Mouse (Mus musculus) bone marrow, adult 2 months (tissue): ENCODE data around the gene Gm45521. TPM values are rescaled to one million over a fixed set of nuclear protein-coding genes. Genes with fewer than 3 reads are reported as not detected.
A peak's percentile ranks its signal among the peaks of the same experiment; 100 is the strongest.

ENCODE experiments used
- H3K27ac ChIP-seq: fragments of 200-500 bp; 2 replicates; pipeline ENCODE4 v1.5.1; 2012; ENCODE audit warnings: low read depth, mild to moderate bottlenecking, control low read depth, inconsistent platforms, low read length; ENCODE audit not compliant: control insufficient read depth, poor library complexity, insufficient read depth
- H3K4me1 ChIP-seq: fragments of 200-500 bp; 2 replicates; pipeline ENCODE4 v1.6.1; 2011; ENCODE audit warnings: low read length; ENCODE audit not compliant: control insufficient read depth, insufficient read depth
- H3K4me3 ChIP-seq: fragments of 200-500 bp; replicated peaks from 2 replicates; pipeline ENCODE3; 2011; ENCODE audit warnings: mild to moderate bottlenecking, low read depth, low read length, control low read depth; ENCODE audit not compliant: control insufficient read depth
- CTCF ChIP-seq: fragments of 200-500 bp; IDR thresholded peaks from 2 replicates; pipeline ENCODE4 v1.5.1; 2011; ENCODE audit warnings: low read length, control low read depth; ENCODE audit not compliant: control insufficient read depth, insufficient read depth
- POLR2A ChIP-seq: fragments of 200-500 bp; IDR thresholded peaks from 2 replicates; pipeline ENCODE4 v1.6.1; 2011; ENCODE audit warnings: low read depth, mild to moderate bottlenecking, control low read depth, low read length, borderline replicate concordance; ENCODE audit not compliant: control insufficient read depth
- WGBS: fragments of 180-500 bp; shearing (Covaris S2); methylation state at CpG from one replicate; pipeline ENCODE4 v1.1.7; 2018; 5-methylcytosine and 5-hydroxymethylcytosine counted together
- polyA plus RNA-seq: library from polyadenylated mRNA; stranded (reverse); fragments of >200 nt; gene quantifications from 2 replicates; pipeline ENCODE4 v1.2.4, GENCODE M21; 2011; ENCODE audit warnings: low replicate concordance; ENCODE audit not compliant: missing spikeins, insufficient read depth, insufficient read length

The Gm45521 gene
- polyA plus RNA-seq, 1 experiment: not detected

GRCm38 (mm10) chr14:7960616-7961015 is 3.5 kb downstream of the Gm45521 start:
- Histone ChIP-seq H3K4me3 (no peak overlapping the region), H3K4me1 (no peaks in the 10 kb centered on the region), H3K27ac (no peak overlapping the region)
- WGBS: 68% methylated on average over 11 of the region's 11 CpGs
- TF ChIP-seq CTCF: 0 out of 2 replicates have a peak, but pooled peaks have one; percentile 29
- TF ChIP-seq POLR2A: no peak

GRCm38 (mm10) chr14:7961714-7962113 is 4.6 kb downstream of the Gm45521 start:
- no peaks in the 10 kb centered on the region for H3K4me1 ChIP-seq
- 54% methylated on average over 5 of the region's 5 CpGs for WGBS
- TF ChIP-seq POLR2A: no peak
- TF ChIP-seq CTCF: no peak
- H3K27ac ChIP-seq: no peak overlapping the region
- no peak overlapping the region for H3K4me3 ChIP-seq

GRCm38 (mm10) chr14:7962626-7963025 is 5.5 kb downstream of the Gm45521 start:
- Histone ChIP-seq H3K4me1 (no peaks in the 10 kb centered on the region), H3K4me3 (no peak overlapping the region), H3K27ac (no peak overlapping the region)
- TF ChIP-seq CTCF (no peak), POLR2A (no peak)
- WGBS: 77% methylated on average over 2 of the region's 2 CpGs

GRCm38 (mm10) chr14:7963160-7963559 is 6.1 kb downstream of the Gm45521 start:
- 57% methylated on average over 7 of the region's 7 CpGs for whole genome bisulfite sequencing
- no peaks in the 10 kb centered on the region for H3K4me1 ChIP-seq
- TF ChIP-seq POLR2A (no peak), CTCF (no peak)
- no peak overlapping the region for H3K27ac ChIP-seq
- no peak overlapping the region for H3K4me3 ChIP-seq

GRCm38 (mm10) chr14:7964219-7964889 is 7.3 kb downstream of the Gm45521 start:
- 51% methylated on average over 11 of the region's 11 CpGs for WGBS
- Histone ChIP-seq H3K4me1 (no peaks in the 10 kb centered on the region), H3K4me3 (no peak overlapping the region), H3K27ac (no peak overlapping the region)
- TF ChIP-seq CTCF (peak; percentile 57; the same call in 1 of the 2 replicates), POLR2A (no peak)

- Histone ChIP-seq H3K27ac (no peak overlapping the region), H3K4me3 (no peak overlapping the region), H3K4me1 (no peaks in the 10 kb centered on the region)
- no peak for TF ChIP-seq CTCF
- no peak for TF ChIP-seq POLR2A
- 16% methylated on average over 10 of the region's 10 CpGs for WGBS
Observed at GRCm38 (mm10) chr14:7971889-7972493, 14.9 kb downstream of the Gm45521 start.

- 69% methylated on average over 1 of the region's 1 CpGs for WGBS
- no peak overlapping the region for H3K4me3 ChIP-seq
- no peak for TF ChIP-seq POLR2A
- TF ChIP-seq CTCF: no peak
- no peaks in the 10 kb centered on the region for H3K4me1 ChIP-seq
- H3K27ac ChIP-seq: no peak overlapping the region
Observed at GRCm38 (mm10) chr14:7974643-7975042, 17.6 kb downstream of the Gm45521 start.

GRCm38 (mm10) chr14:7975177-7975576 is 18.1 kb downstream of the Gm45521 start:
- no peak overlapping the region for H3K27ac ChIP-seq
- WGBS: 83% methylated on average over 6 of the region's 6 CpGs
- no peaks in the 10 kb centered on the region for H3K4me1 ChIP-seq
- TF ChIP-seq CTCF (no peak), POLR2A (no peak)
- no peak overlapping the region for H3K4me3 ChIP-seq

GRCm38 (mm10) chr14:7977471-7977870 is 20.4 kb downstream of the Gm45521 start:
- no peaks in the 10 kb centered on the region for H3K4me1 ChIP-seq
- H3K4me3 ChIP-seq: no peak overlapping the region
- TF ChIP-seq CTCF: no peak
- TF ChIP-seq POLR2A: no peak
- WGBS: 84% methylated on average over 1 of the region's 1 CpGs
- H3K27ac ChIP-seq: no peak overlapping the region
